In the genomic region with DNA sequence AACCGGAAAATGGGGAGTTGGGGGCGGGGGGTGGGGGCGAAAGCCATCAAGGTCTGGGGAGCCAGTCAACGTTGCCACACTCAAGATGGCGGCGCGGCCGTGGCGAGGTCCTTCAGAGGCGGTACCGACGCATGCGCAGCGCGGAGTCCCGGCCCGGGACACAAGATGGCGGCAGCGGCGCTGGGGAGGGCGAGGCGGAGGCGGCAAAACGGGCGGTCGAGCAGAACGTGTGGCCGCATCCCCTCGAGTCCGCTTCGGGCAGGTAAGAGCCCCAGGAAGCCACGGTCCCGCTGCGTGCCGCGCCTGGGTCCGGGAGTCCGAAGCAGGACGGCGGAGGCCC, we compare ENCODE assay signal across 8 mouse cellular contexts. TPM values are rescaled to one million over a fixed set of nuclear protein-coding genes. Genes with fewer than 3 reads are reported as not detected.
DNase-seq lines count a peak whose midpoint lies in the region; ATAC-seq lines count a peak whose summit lies in the region.

A gene (plus strand): TSS at position 77 of the 340 bp plus-strand sequence.

- WGBS in forebrain, embryonic 11.5 days, result under 1% methylated on average over 31 of the region's 40 CpGs
- under 1% methylated on average over 39 of the region's 40 CpGs for WGBS in heart, embryonic 15.5 days
- WGBS in liver, embryonic 13.5 days (ENCODE audit: insufficient replicate concordance), result under 1% methylated on average over 40 of the region's 40 CpGs
- whole genome bisulfite sequencing in stomach, embryonic 15.5 days, result under 1% methylated on average over 33 of the region's 40 CpGs

- H3K4me1 ChIP-seq in forebrain, embryonic 11.5 days (replicated peaks; ENCODE audit: control insufficient read depth, insufficient read depth, low read length), result peaks cover 11% of the 10 kb centered on the region; the same call in 1 of the 2 replicates
- H3K4me1 ChIP-seq in heart, embryonic 15.5 days (replicated peaks), result peaks cover 35% of the 10 kb centered on the region
- H3K4me1 ChIP-seq in liver, embryonic 13.5 days (replicated peaks), result peaks cover 43% of the 10 kb centered on the region
- peaks cover 16% of the 10 kb centered on the region for H3K4me1 ChIP-seq in stomach, embryonic 15.5 days

- no peaks in the 10 kb centered on the region for H3K9me3 ChIP-seq in forebrain, embryonic 11.5 days (ENCODE audit: control insufficient read depth, low read length)
- no peaks in the 10 kb centered on the region for H3K9me3 ChIP-seq in heart, embryonic 15.5 days (replicated peaks)
- H3K9me3 ChIP-seq in liver, embryonic 13.5 days (replicated peaks), result no peaks in the 10 kb centered on the region
- no peaks in the 10 kb centered on the region for H3K9me3 ChIP-seq in stomach, embryonic 15.5 days

- no peaks in the 10 kb centered on the region for H3K27me3 ChIP-seq in forebrain, embryonic 11.5 days (ENCODE audit: control insufficient read depth, insufficient read depth, low read length)
- no peaks in the 10 kb centered on the region for H3K27me3 ChIP-seq in heart, embryonic 15.5 days
- no peaks in the 10 kb centered on the region for H3K27me3 ChIP-seq in liver, embryonic 13.5 days
- H3K27me3 ChIP-seq in stomach, embryonic 15.5 days (replicated peaks), result no peaks in the 10 kb centered on the region

- H3K4me2 ChIP-seq in forebrain, embryonic 11.5 days (ENCODE audit: low read depth, low read length, severe bottlenecking), result peak within 1 kb of the TSS; percentile 92
- H3K4me2 ChIP-seq in heart, embryonic 15.5 days, result peak within 1 kb of the TSS; percentile 81
- H3K4me2 ChIP-seq in liver, embryonic 13.5 days, result peak within 1 kb of the TSS; percentile 94
- H3K4me2 ChIP-seq in stomach, embryonic 15.5 days, result peak within 1 kb of the TSS; percentile 80

- peak within 1 kb of the TSS; percentile 100 for H3K9ac ChIP-seq in forebrain, embryonic 11.5 days (ENCODE audit: low read length)
- peak within 1 kb of the TSS; percentile 100 for H3K9ac ChIP-seq in heart, embryonic 15.5 days
- peak within 1 kb of the TSS; percentile 99 for H3K9ac ChIP-seq in liver, embryonic 13.5 days
- H3K9ac ChIP-seq in stomach, embryonic 15.5 days, result peak within 1 kb of the TSS; percentile 98

- no peaks in the 10 kb centered on the region for H3K36me3 ChIP-seq in forebrain, embryonic 11.5 days (ENCODE audit: control insufficient read depth, insufficient read depth, low read length)
- peaks cover 11% of the 10 kb centered on the region for H3K36me3 ChIP-seq in heart, embryonic 15.5 days
- peaks cover 20% of the 10 kb centered on the region for H3K36me3 ChIP-seq in liver, embryonic 13.5 days
- H3K36me3 ChIP-seq in stomach, embryonic 15.5 days, result peaks cover 3% of the 10 kb centered on the region; the same call in 1 of the 2 replicates

- ATAC-seq in forebrain, embryonic 11.5 days (replicated peaks; ENCODE audit: low FRiP score), result peak; percentile 88
- ATAC-seq in heart, embryonic 15.5 days (replicated peaks; ENCODE audit: insufficient number of reproducible peaks, insufficient read depth, low FRiP score, low read depth), result peak; percentile 88
- ATAC-seq in liver, embryonic 13.5 days (ENCODE audit: low read depth), result peak; percentile 75
- peak; percentile 85 for ATAC-seq in stomach, embryonic 15.5 days (ENCODE audit: insufficient read depth, low FRiP score, low read depth)

- peak; percentile 91 to 95 for DNase-seq in CD8-positive naive resting alpha-beta T cell, adult 2 months (ENCODE audit: low read depth in 2 of 2, low spot score in 2 of 2)
- DNase-seq in c-Kit-positive CD71-negative TER-119-negative erythroid progenitor cells, embryonic 14.5 days (ENCODE audit: low read depth), result peak; percentile 78
- peak; percentile 98 for DNase-seq in forebrain, embryonic 11.5 days (ENCODE audit: low spot score)
- peak; percentile 94 to 95 for DNase-seq in kidney, postnatal 25 days
- peak; percentile 87 for DNase-seq in liver, embryonic 13.5 days
- DNase-seq in natural killer cell, adult 2 months (ENCODE audit: low spot score in 2 of 2), result peak; percentile 93

- H3K4me3 ChIP-seq in forebrain, embryonic 11.5 days (ENCODE audit: low read depth, low read length), result peak within 1 kb of the TSS; percentile 95
- H3K4me3 ChIP-seq in heart, embryonic 15.5 days, result peak within 1 kb of the TSS; percentile 96
- H3K4me3 ChIP-seq in liver, embryonic 13.5 days (replicated peaks), result peak within 1 kb of the TSS; percentile 98
- peak within 1 kb of the TSS; percentile 81 for H3K4me3 ChIP-seq in stomach, embryonic 15.5 days (replicated peaks)

- H3K27ac ChIP-seq in forebrain, embryonic 11.5 days (ENCODE audit: low read depth, low read length), result peak within 1 kb of the TSS; percentile 100
- peak within 1 kb of the TSS; percentile 100 for H3K27ac ChIP-seq in heart, embryonic 15.5 days
- H3K27ac ChIP-seq in liver, embryonic 13.5 days, result peak within 1 kb of the TSS; percentile 97
- H3K27ac ChIP-seq in stomach, embryonic 15.5 days, result peak within 1 kb of the TSS; percentile 98

RNA-seq across cellular contexts. Expression of the gene that starts here (rescaled TPM):
- 81.9 and 84.5 TPM in 2 replicates for polyA plus RNA-seq in forebrain, embryonic 11.5 days (2014; fragmentation: Nextera tagmentation; extraction: Ambion mirVana)
- polyA plus RNA-seq in heart, embryonic 15.5 days (2015; fragmentation: Nextera tagmentation; extraction: Ambion mirVana), result 53.4 and 56.4 TPM in 2 replicates
- 45.5 and 48.3 TPM in 2 replicates for polyA plus RNA-seq in liver, embryonic 13.5 days (2015; fragmentation: Nextera tagmentation; extraction: Ambion mirVana)
- 64.7 and 70.9 TPM in 2 replicates for polyA plus RNA-seq in stomach, embryonic 15.5 days (2015; fragmentation: Nextera tagmentation; extraction: Ambion mirVana)

Comparison
In these comparisons a context has a peak if more than half of its experiments do, and no peak if none do; other contexts are left out.
1. Peak in every context shown above with its lines: DNase-seq, ATAC-seq, H3K4me3 ChIP-seq and H3K27ac ChIP-seq.